Mouse (Mus musculus) hindlimb bud, embryonic 11.5 days (tissue): ENCODE data around the gene Srsf4.

Experiments
- DNase-seq: peaks from one replicate; pipeline ENCODE4 v3.0.0-alpha.2; 2012; ENCODE audit warnings: low read depth, low spot score; ENCODE audit errors: extremely low spot score

The Srsf4 gene

DNA sequence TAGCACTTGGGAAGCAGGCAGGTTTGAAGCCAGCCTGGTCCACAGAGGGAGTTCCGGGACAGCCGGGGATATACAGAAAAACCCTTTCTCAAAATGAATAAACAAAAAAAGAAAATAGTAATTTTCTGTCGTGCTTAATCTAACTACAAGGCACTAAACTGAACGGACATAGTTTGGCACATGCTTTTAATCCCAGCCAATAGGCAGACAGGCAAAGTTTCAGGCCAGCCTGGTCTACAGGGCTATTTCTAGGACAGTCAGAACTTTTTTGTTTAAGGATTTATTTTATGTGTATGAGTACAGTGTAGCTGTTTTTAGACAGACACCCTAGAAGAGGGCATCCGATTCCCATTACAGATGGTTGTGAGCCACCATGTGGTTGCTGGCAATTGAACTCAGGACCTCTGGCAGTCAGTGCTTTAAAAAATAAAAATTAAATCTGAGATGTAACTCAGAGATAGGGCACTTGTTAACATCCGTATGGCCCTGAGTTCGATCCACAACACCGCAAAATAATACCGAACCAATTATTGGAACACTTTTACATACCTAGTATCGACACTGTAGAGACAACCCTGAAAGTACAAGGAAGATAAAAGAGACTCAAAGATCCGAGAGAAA is 635 bp upstream of the Srsf4 start:
- DNase-seq: no peak

DNA sequence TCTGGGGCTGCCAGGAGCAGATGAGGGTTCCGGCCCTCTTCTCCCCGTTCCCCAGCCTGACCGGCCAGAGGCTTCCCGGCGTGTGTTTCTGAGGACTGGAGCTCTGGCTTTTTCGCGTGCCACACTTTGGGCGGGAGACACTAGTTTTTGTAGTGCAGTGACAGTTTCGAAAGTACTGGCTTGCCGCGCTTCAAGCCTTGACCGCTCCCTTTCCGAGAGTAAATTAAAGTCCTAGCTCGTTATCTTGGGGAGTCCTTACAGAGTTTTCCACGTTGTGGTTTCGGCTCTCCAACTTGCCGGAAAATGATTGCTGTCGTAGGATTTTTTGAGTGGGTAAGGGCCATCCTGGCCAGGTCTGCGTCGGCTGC is 736 bp downstream of the Srsf4 start:
- no peak for DNase-seq

GRCm38 (mm10) chr4:131874567-131874966 is 1.1 kb downstream of the Srsf4 start:
- DNase-seq: no peak

DNA sequence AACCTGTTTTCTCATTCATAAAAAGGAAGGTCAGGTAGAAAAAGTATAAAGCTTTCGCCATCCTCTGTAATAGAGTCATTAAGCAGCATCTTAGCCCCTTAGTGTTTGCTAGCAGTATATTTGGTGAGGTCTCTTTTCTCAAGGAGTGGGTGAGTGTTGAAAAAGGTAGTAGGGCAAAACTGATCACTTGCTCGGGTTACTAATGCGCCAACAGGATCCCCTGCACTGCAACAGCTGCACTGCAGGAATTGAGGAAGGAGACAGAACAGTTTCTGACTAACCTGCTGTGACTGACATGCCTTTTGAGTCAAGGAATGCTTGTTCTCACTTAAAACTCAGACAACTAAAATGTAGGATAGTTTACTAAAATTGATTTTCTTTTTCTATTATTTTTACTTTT is 1.8 kb downstream of the Srsf4 start:
- no peak for DNase-seq

DNA sequence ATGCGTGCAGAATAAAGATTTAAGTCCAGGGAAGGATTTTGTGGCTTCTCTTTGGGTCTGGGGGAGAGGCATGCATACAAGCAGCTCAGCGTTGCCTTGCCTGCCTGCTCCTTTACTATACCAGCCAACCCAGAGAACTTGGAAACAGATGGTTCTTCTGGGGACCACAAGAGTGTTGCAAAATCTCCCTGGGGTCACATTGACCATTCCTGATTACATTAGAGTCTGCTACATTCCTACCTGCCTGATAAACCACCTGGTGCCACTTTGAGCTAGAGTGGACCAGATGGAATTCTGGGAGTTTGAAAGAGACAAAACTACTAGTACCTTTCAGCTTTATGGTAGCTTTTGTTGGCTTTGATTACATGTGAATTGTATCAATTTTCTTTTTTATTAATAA is 3.4 kb downstream of the Srsf4 start:
- DNase-seq: no peak

DNA sequence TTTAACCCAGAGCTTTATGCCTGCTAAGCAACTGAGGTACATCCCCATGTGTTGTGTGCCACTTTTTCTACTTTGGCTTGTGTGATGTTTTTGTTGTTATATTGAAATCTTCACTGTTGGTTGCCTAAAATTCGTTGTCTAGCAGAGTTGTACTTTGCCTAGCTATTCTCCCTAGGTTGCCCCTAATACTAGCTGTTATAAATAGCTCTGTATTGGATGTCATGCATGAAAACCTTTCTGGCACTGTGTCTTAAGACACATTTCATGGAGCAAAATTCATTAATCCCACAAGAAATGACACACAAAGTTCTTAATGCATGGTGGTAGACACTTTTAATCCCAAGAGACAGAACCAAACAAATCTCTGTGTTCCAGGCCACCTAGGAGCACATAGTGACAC is 6.3 kb downstream of the Srsf4 start:
- no peak for DNase-seq

DNA sequence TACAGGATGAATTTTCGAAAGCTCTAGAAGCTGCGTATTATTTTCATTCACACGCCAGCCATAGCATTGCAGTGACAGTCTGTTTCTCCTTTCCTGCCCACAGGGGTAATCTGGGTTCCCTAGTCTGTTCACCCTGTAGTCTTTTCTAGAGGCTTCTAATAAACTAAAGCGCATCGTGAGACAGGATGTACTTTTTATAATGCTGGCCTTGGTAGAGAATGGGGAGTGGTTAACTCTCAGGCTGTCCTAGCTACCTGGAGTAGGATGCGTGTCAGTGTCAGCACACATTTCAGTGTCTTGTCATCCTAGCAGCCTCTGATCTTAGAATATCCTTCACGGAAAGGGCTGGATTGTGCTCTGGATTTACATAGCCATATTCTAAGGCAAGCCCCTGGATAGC is 7.9 kb downstream of the Srsf4 start:
- no peak for DNase-seq

DNA sequence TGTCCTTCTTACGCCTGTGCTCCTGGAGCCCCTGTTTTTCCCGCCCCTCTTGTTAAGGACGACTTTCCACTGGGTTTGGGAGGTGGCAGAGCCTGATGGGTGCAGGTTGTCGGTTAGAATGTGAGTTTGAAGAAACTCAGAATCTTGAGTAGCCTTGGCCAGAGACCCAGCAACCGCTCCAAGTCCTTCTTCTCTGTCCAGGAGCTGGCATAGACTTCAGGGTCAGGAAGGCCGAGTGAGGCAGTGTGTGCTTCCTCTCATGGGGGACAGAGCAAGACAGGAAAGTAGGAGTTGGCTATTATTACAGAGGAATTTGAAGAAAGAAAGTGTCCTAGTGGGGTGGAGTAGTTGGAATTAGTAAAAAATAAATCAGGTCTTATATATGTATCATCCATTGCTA is 10.2 kb downstream of the Srsf4 start:
- DNase-seq: no peak

- no peak for DNase-seq
Measured at GRCm38 (mm10) chr4:131885376-131885775, 12.0 kb downstream of the Srsf4 start.

GRCm38 (mm10) chr4:131888564-131888963 is 15.1 kb downstream of the Srsf4 start:
- no peak for DNase-seq

- no peak for DNase-seq
Measured at GRCm38 (mm10) chr4:131890692-131891091, 17.3 kb downstream of the Srsf4 start.

- DNase-seq: no peak
Measured at GRCm38 (mm10) chr4:131897109-131897508, 23.7 kb downstream of the Srsf4 start.

- DNase-seq: no peak
Measured at GRCm38 (mm10) chr4:131897787-131898186, 24.4 kb downstream of the Srsf4 start.

GRCm38 (mm10) chr4:131898503-131899179 is 25.2 kb downstream of the Srsf4 start:
- no peak for DNase-seq

- no peak for DNase-seq
Measured at GRCm38 (mm10) chr4:131899180-131899554, 25.8 kb downstream of the Srsf4 start.

DNA sequence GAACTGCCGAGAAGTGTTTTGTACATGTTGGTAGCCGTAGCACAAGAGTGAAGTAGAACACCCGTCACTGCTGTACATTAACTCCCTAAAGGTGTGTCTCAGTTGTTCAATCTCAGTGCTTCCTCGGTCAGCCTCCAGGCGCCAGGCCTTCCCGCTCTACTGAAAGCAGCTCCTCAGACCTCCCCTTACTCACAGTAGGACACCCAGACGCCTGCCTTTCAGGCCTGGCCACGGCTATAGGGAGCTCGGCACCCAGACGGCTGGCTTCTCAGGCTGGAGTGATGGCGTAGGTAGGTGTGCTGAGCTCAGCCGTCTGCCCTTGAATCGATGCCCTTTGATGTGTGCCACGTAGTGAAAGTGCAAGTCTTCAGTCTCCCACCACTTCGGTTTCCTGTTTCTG is 27.7 kb downstream of the Srsf4 start:
- DNase-seq: no peak

- DNase-seq: no peak
Measured at GRCm38 (mm10) chr4:131904478-131904877, 31.1 kb downstream of the Srsf4 start.

DNA sequence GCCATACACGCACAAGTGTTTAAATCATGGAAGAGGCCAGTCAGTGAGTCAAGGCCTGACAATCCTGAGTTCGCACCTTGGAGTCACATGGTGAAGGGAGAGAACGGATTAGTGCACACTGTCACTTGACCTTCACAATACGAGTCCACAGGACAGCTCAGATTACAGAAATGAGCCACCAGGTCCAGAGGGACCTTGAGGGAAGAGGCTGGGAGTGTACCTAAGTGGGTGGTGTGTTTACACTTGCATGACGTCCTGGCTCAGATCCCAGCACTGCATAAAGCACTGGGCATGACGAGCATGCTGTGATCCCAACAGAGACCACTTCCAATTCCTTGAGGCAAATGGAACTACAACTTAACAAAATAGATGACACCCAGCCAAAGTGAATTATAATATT is 33.0 kb downstream of the Srsf4 start:
- no peak for DNase-seq

DNA sequence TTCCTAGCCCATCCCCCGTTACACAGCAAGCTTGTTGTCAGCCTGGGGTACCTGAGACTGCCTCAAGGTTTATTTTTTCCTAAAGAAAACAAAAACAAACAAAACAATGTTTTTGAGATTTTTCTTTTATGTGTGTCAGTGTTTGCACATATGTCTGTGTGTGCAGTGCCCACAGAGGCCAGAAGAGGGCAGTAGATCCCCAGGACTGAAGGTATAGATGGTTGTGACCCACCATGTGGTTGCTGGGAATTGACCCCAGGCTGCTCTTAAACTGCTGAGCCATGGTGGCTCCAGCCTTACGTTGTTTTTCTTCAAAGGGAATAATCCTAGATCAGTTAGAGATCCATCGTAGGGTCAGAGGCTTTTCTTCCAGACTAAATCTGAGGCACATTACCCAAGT is 34.5 kb downstream of the Srsf4 start:
- DNase-seq: no peak

GRCm38 (mm10) chr4:131910237-131910994 is 37.0 kb downstream of the Srsf4 start:
- no peak for DNase-seq

DNA sequence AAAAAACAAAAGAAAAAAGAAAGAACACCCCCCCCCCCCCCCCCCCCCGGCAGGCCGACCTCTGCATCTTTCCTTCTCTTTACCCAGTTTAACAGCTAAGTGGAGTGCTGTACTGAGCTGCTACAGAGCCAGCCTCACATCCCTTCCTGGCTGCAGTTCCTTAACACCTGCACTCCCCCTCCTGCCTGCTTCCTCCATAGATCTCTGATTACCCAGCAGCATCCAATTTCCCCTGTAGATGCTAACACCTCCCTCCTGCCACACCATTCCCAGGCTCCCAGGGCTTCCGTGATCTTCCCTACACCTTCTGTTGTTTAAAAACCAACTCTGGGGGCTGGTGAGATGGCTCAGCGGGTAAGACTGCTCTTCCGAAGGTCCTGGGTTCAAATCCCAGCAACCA is 38.1 kb downstream of the Srsf4 start:
- DNase-seq: no peak

- no peak for DNase-seq
Measured at GRCm38 (mm10) chr4:131913526-131913925, 40.1 kb downstream of the Srsf4 start.
